Mouse (Mus musculus) fat pad, adult 2 months (tissue): ENCODE results near the gene Ybx2.
"Not testable (repeated sequence)": the region's sequence is repeated elsewhere in the genome, so short reads cannot be mapped to it uniquely, and the experiment has no call there.

Experiments
- DNase-seq: peaks from one replicate; pipeline ENCODE4 v3.0.0-alpha.2; 2011; ENCODE audit warnings: low read depth, low spot score; ENCODE audit errors: extremely low read depth

The Ybx2 gene

DNA sequence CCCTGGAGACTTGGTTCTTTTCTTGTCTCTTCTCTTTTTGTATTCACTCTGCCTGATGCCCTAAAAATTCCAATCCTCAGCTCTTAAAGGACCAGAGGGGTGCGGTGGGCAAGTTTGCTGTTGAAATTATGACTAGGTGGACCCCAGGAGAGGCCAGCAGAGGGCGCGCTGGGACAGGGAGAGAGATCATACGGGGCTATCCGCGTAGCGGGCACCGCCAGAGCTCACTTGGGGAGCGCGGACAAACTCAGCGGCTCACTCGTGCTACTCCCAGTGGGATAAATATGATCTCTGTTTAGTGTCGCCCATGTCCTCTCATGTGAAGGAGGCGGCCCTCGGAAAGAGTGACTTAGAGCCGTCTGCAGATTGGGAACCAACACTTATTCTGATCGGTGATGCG lies 1.4 kb upstream of the Ybx2 start:
- no peak for DNase-seq

DNA sequence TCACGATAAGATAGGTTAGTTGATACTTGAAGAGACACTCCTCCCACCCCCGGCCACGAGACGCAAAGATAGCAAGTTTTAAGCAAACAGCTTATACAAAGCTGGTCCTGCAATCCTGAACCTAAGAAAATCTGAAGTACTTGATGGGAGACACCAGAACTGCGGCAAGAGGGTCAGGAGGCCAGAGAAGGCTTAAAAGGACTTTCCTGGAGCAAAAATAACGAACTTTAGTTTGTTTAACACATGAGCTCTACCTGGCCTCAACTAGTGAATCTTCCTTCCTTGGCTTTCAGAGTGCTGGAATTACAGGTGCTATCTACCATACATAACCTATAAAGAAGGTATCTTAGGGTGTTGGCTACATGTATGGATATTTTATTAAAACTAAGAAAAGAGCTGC lies 915 bp upstream of the Ybx2 start:
- no peak for DNase-seq

DNA sequence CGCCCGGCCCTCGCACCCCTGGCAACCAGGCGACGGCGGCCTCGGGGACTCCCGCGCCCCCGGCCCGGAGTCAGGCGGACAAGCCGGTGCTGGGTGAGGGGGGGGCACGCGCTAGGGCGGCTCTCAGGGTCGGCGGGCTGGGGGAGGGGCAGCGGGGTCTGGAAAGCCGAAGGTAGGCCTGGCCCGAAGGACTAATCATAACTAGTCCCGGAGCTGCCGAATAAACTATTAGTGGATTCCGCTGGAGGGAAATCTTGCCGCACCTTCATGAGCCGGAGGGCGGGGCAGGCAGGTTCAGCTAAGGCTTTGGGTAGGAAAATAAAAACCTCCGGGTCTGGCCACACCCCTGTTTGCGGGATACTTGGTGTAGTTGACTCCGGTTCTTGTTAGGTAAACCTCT lies 560 bp downstream of the Ybx2 start:
- no peak for DNase-seq

DNA sequence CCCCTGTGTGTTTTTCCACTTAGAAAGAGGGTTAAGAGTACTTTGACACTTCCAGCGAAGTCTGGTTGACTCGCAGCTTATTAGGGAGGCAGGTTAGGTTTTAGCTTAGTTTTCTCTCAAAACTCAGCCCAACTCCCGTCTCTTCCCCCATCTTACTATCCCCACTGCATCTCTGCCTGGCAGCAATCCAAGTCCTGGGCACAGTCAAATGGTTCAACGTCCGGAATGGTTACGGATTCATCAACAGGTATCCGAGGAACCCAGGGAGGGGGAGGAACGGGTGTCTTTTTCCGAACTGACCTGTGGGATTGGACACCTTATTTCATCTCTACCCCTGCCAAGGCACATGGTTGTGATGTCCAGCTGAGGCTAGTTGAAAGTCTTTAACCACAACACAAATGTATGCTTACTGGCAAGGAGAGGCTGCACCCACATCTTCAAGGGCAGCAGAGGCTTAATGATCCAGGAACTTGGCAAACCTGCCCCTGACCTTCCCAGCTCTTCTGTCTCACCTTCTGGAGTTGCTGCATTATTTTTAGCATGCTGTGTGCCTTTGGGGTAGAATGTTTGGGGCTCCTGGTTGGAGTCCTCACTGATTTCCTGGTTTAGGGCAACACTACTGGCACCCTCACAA lies 1.2 kb downstream of the Ybx2 start:
- no peak for DNase-seq

DNA sequence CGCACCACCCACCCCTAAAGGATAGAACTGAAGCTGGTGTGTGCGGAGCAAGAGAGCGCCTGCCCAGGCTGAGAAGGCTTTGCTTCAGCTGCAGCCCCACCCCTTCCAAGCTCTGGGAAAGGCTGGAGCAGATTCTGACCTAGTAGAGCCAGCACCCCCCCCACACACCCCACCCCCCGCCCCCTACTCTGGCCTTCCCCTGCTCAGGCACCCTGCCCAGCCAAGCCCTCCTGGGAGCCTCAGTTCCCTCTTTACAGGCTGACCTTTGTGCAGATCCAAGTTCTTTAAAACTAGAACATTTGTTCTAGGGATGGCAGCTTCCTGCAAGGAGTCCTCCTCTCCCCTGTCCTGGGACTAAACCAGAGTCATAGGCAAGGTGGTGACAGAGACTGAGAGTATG lies 1.8 kb downstream of the Ybx2 start:
- no peak for DNase-seq

DNA sequence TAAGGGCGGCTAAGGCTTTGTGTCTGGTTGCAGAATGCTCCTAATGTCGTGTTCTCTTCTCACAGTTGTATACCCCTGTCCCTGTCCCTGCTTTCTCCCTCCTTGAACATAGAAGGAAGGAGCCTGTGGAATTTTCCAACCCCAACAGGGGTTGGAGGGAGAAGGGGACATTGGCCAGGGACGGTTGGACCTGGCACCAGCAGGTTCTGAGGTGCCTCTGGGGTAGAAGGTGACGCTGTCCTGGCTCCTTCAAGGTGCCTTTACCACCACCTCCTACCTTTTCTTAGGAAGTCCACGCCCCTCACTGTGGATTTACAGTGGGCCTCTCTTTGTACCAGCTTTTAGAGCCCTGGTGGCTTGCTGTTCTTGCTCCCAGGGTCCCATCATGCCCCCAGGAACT lies 2.2 kb downstream of the Ybx2 start:
- no peak for DNase-seq

DNA sequence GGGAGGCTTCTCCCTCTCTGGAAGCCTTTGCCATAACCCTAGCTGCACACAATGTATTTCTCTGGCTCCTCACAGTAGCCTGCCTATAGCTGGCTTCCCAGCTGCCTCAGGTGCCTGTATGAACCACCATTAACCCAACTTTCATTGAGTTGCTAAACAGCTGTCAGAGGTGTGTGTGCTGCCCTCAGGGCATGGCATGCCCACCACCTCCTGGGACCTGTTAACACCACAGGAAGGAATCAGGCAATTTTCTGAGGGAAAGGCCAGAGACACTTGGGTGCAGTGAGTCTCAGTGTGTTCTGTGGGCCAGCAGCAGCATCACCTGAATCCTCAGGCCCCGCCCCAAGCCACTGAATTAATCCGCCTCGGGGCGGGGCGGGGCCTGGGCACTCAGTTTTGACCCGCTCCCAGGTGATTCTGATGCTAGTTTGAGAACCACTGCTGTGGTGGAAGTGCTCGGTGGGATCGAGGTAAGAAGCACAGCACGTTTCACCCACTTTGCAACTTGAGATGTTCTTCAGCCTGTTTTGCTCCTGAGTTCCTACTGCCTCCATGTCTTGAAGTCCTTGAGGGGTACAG lies 2.9 kb downstream of the Ybx2 start:
- DNase-seq = no peak

DNA sequence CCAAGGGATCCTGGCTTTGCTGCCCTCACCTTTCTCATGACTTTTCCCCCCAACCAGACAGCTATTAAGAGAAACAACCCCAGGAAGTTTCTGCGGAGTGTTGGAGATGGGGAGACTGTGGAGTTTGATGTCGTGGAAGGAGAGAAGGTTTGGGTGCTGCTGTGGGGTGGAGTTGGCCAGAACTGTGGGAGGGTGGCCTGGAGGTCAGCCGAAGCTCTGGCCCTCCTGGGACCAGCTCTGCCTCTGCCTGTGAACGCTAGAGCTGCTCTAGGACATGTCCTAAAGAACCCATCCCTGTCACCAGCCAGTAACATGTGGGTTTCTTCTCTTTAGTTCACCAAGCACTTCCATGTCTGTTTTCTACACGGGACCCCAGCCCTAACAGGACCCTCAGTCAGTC lies 3.6 kb downstream of the Ybx2 start:
- no peak for DNase-seq

DNA sequence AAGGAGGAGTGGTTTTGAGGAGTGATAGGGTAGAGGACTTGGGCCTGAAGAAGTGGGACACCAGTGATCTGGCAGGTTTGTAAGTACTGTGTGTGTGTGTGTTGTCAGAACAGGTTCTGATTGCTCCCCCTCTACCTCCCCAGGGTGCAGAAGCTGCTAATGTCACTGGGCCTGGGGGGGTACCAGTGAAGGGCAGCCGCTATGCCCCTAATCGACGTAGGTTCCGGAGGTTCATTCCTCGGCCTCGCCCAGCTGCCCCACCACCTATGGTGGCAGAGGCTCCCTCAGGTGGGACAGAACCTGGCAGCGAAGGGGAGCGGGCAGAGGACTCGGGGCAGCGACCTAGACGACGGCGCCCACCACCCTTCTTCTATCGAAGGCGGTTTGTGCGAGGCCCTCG lies 4.1 kb downstream of the Ybx2 start:
- no peak for DNase-seq

DNA sequence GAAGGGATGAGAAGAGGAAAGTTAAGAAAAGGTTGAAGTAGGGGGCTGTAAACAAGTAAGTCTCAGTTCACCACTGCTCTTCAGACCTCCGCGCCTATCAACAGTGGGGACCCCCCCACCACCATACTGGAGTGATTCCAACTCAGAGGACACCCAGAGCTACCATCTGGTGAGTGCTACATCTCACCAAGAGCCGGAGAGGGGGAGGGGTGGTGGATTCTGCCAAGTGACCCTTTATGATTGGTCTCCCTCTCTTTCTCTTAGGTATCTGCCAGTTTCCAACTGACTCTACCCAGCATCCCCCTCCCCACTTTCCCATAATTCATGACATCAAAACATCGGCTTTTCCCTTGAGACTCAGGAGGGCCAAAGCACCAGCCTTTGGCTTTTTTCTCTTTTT lies 5.4 kb downstream of the Ybx2 start:
- DNase-seq = no peak

DNA sequence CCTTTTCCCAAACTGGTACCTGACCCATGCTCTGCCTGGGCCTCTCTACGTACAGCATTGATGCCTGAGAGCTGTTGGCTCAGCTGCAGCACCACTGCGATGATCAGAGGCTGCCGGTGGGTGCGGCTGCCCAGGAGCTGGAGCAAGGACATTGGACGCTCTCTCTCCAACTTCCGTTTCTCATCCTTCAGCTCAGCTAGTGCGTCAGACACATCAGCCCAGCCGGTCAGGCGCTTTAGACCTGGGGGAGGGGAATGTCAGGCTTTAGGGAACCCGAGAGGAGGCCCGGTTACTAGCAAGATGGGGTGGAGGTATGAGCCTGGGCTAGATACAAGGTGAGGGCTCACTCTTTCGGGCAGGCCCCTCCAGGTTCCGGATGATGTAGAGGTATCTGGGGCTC lies 9.6 kb downstream of the Ybx2 start:
- DNase-seq = no peak

DNA sequence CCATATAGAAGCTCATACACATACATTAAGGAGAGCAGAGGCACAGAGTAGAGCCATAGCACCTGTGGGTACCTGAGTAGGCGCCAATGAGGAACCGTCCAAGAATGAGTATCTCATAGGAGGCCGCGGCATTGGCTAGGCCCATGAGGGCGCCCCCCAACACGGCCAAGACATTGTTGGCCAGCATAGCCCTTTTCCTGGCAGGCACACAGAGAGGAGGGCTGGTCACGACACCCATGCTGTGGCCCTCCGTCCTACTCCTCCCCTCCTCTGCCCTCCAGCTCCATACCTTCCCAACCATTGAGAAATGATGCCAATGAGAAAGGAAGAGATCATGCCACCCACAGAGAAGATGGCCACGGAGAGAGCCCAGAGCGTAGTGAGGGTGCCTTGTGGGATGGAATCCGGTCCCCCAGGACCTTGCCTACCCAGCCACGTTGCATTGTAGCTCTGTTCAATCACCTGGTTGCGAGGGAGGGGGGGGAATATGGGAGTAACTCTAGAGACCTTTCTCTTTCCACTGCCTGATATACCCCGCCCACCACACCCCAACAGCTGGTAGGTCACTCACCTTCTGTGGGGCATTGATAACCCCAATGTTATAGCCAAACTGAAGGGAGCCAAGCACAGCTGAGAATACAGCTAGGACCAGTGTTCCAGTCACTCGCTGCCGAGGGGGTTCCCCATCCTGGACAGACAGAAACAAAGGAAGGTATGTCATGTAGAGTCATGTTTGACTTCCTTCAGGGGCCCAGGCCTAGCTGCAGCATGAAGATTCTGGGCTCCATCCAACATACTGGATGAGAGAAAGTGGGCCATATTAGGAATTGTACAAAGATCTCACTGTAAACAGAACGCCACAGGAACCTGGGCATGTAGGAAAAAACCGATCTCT lies 10.6 kb downstream of the Ybx2 start:
- no peak for DNase-seq

DNA sequence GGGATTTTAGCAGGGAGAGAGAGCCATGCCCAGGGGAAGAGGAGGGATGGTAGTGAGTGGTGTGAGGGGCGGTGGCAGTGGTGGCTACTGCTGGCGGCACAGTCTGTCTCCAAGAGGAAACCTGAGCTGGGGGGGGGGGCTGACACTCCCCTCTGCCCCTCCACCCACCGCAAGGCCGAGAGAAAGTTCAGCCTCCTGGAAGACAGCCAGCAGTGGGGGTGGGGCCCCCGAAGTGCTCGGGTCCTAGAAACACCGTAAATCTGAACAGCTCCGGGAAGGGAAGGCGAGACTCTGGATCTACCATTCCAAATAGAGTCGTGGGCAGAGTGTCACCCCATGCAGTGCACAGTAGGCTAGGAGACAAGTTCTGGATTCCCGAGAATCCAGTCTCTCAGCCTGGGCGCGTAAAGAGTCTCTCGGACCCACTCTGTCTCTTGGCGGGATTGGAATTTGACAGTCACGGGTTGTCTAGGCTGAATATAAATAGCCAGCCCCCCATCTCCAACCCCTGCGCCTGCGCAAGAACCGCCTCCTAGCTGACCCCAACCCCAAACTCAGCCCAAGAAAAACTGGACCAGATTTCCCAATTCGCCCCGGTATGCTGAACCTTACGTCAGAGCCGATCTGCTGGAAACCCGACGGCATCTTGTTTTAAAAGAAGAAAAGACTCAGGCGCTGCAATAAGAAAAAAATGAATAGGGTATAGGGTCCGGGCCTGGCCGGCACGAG lies 11.9 kb downstream of the Ybx2 start:
- DNase-seq = no peak

DNA sequence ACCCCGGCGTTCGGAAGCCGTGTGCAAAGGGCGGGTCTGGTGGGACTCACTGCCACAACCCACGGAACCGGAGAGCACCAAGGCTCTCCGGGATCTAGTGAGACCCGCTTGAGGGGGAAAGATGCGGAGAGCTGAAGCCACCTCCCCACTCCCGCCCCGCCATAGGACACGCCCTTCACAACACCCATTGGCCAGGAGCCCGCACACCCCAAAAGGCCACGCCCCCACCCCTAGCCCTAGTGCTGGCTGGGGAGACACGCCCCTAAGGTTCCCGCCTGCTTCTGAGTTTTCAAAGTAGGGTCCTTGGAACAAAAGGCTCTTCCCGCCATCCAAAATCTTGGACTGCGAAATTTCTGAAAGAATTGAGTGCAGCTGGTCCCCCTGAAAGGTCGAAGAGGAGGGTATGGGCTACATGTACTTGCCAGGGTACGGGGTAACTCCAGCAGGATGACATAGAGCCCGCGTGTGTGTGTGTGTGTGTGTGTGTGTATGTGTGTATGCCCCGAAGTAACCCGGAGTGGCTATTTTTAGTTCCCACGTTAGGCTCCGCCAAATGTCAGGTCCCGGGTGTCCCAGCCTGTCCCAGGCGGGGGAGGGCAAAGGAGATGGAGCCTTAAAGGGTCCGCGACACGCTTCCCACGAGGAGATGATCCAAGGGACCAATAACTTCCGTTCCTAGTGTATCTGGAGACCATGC lies 12.6 kb downstream of the Ybx2 start, which contains the start of gene Slc2a4:
Gene Slc2a4 (minus strand): TSS at position 123 of the 697 bp plus-strand sequence.
- no peak for DNase-seq

DNA sequence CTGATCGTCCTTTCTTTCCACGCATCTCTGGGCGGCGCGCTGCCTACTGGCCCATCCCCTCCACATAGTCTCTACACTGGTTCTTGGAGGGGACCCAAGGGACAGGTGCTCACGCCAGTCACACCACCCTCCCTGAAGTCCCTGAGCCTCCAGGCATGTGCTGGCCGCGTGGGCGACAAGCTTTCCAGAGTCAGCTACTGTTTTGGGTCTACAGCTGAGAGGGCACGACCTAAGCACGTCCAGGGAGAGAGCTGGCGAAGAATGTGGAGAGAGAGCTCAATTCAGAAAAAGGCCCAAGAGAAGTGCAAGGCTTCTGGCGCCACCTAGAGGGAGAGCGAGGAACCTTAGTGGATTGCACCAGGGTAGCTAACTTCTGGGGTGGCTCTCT lies 13.2 kb downstream of the Ybx2 start:
- DNase-seq = no peak

DNA sequence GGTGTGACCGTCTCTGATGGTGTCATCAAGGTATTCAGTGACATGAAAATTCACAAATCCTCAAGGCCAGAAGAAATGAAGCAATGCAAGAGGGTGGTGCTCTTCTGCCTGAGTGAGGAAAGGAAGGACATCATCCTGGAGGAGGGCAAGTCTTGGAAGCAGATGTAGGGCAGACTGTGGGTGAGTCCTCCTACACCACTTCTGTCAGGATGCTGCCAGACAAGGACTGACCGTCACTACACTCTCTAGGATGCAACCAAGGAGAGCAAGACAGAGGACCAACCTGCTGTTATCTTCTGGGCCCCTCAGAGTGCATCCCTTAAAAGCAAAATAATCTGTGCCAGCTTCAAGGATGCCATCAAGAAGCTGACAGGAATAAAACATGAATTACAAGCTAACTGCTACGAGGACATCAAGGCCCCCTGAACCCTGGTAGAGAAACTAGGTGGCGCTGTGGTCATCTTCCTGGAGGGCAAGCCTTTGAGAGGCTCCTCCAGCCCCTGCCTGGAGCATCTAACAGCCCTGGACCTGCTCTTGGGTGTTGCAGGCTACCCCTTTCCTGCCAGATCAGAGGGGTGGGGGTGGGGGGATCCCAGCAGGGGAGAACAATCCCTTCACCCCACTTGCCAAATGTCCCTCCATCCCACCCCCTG lies 15.3 kb downstream of the Ybx2 start:
- DNase-seq = no peak

DNA sequence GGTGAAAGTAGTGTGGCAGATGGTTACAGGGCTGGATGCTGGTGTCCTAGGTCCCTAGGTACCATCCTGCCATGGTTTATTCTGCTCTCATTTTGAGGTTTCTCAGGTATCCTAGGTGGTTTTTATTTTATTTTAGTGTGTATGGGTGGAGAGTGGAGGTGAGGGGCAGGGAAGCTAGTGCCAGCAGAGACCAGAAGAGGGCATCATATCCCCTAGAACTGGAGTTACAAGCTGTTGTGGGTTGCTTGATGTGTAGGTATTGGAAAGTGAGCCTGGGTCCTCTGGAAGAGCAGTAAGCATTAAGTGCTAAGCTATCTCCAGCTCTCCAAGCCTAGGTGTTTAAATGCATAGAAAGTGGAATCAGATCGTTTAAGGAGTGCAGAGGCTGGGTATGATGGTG lies 16.7 kb downstream of the Ybx2 start:
- DNase-seq = no peak

DNA sequence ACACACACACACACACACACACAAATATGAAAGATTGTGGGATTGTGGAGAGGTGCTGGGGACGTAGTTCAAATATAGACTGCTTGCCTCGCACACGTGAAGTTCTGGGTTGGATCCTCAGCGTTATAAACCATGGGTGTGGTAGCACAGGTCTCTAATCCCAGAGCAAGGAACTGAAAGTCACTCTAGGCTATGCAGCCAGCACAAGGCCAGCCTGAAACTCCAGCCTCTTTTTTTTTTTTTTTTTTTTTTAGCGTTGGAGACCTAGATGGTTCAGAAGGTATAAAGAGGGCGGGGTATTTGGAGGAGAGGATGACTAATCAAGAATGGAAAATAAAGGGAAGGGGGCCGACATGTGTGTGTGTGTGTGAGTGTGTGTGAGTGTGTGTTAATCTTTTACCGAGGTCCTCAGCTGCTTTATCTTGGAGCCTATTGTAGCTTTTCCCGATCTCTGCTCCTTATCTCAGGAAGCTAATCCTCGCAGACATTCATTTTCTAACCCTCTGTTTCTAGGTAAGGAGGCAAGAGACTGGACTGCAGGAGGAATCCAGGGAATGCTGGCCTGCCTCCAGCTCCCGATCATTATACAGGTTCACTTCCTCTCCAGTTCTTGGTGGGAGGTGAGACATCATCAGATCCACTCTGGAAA lies 17.8 kb downstream of the Ybx2 start:
- no peak for DNase-seq

DNA sequence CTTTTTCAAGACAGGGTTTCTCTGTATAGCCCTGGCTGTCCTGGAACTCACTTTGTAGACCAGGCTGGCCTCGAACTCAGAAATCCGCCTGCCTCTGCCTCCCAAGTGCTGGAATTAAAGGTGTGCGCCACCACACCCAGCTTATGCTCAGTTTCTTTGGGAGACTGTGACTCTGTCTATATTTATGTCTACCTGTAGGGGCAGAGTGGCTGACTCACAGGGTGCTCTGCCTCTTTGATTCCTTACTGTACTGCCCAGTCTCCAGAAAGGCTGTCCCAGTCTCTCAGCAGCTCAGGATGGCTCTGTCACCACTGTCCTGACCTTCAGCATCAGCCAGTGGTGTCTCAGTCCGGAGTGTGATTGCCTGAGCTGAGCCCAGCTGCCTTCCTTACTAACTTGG lies 20.0 kb downstream of the Ybx2 start:
- DNase-seq = not testable (repeated sequence)

DNA sequence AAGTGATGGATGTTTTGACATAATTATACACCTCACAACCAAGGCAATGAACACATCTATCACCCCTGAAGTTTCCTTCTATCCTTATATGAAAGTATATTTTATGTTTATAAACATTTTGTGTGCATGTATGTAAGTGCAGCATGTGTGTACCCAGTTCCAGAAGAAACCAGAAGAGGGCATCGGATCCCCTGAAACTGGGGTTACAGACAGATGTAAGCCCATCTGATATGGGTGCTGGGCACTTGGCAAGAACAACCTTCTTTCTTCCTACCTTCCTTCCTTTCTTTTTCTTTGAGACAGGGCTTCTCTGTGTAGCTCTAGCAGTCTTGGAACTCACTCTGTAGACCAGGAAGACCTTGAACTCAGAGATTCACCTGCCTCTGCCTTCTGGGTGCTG lies 20.6 kb downstream of the Ybx2 start:
- DNase-seq = no peak
